Mouse (Mus musculus): ENCODE measurements around the gene Pmepa1. TPM values are rescaled to one million over a fixed set of nuclear protein-coding genes. Genes with fewer than 3 reads are reported as not detected.

Gene Pmepa1
- total RNA-seq, 2 experiments from 2014 or later = 27.1 to 27.4 TPM

GRCm38 (mm10) chr2:173202924-173203689 is 73.2 kb downstream of the Pmepa1 start:
- intact Hi-C loops (cut with DNase I) = no loop called here

GRCm38 (mm10) chr2:173194796-173195195 is 81.5 kb downstream of the Pmepa1 start:
- no peak for DNase-seq
- intact Hi-C loops (cut with DNase I) = no loop called here

More at GRCm38 (mm10) chr2:173202924-173203689, 73.2 kb downstream of the Pmepa1 start:
- no peak for DNase-seq

GRCm38 (mm10) chr2:173187182-173187855 is 89.0 kb downstream of the Pmepa1 start:
- no peak for DNase-seq
- intact Hi-C loops (cut with DNase I) = loop anchor here (5.0 kb wide), 1 partner anchor 1715 kb away; no protein-coding TSS in a partner anchor

- intact Hi-C loops (cut with DNase I) = loop anchor here (1.0 to 5.0 kb wide), 4 partner anchors 267 to 1716 kb away; no protein-coding TSS in a partner anchor
- peak; percentile 87 to 91 for DNase-seq
Measured at GRCm38 (mm10) chr2:173186047-173186943, 90.0 kb downstream of the Pmepa1 start.

GRCm38 (mm10) chr2:173185282-173185681 is 91.1 kb downstream of the Pmepa1 start:
- DNase-seq = no peak
- intact Hi-C loops (cut with DNase I) = loop anchor here (5.0 kb wide), 1 partner anchor 1717 kb away; no protein-coding TSS in a partner anchor

- intact Hi-C loops (cut with DNase I) = loop anchor here (1.0 to 5.0 kb wide), 3 partner anchors 19 to 1718 kb away; no protein-coding TSS in a partner anchor
- DNase-seq = no peak
Measured at GRCm38 (mm10) chr2:173184475-173185080, 91.8 kb downstream of the Pmepa1 start.

GRCm38 (mm10) chr2:173183836-173184460 is 92.4 kb downstream of the Pmepa1 start:
- peak; percentile 66 to 79 for DNase-seq

GRCm38 (mm10) chr2:173183311-173183710 is 93.0 kb downstream of the Pmepa1 start:
- DNase-seq = no peak
- intact Hi-C loops (cut with DNase I) = no loop called here

More at GRCm38 (mm10) chr2:173183836-173184460, 92.4 kb downstream of the Pmepa1 start:
- intact Hi-C loops (cut with DNase I) = loop anchor here (1.0 kb wide), 2 partner anchors 19 to 77 kb away; no protein-coding TSS in a partner anchor

GRCm38 (mm10) chr2:173182796-173183195 is 93.5 kb downstream of the Pmepa1 start:
- no peak for DNase-seq
- intact Hi-C loops (cut with DNase I) = no loop called here

GRCm38 (mm10) chr2:173181901-173182300 is 94.4 kb downstream of the Pmepa1 start:
- intact Hi-C loops (cut with DNase I) = no loop called here
- no peak for DNase-seq

- intact Hi-C loops (cut with DNase I) = no loop called here
- DNase-seq = no peak
Measured at GRCm38 (mm10) chr2:173181486-173181885, 94.8 kb downstream of the Pmepa1 start.

- intact Hi-C loops (cut with DNase I) = no loop called here
Measured at GRCm38 (mm10) chr2:173180721-173181388, 95.5 kb downstream of the Pmepa1 start.

GRCm38 (mm10) chr2:173180026-173180425 is 96.3 kb downstream of the Pmepa1 start:
- intact Hi-C loops (cut with DNase I) = no loop called here

More at GRCm38 (mm10) chr2:173180721-173181388, 95.5 kb downstream of the Pmepa1 start:
- DNase-seq = no peak

GRCm38 (mm10) chr2:173179046-173179445 is 97.3 kb downstream of the Pmepa1 start:
- intact Hi-C loops (cut with DNase I) = no loop called here

More at GRCm38 (mm10) chr2:173180026-173180425, 96.3 kb downstream of the Pmepa1 start:
- no peak for DNase-seq

GRCm38 (mm10) chr2:173177951-173178350 is 98.4 kb downstream of the Pmepa1 start:
- intact Hi-C loops (cut with DNase I) = no loop called here
- no peak for DNase-seq

More at GRCm38 (mm10) chr2:173179046-173179445, 97.3 kb downstream of the Pmepa1 start:
- DNase-seq = no peak

GRCm38 (mm10) chr2:173177481-173177880 is 98.9 kb downstream of the Pmepa1 start:
- no peak for DNase-seq
- intact Hi-C loops (cut with DNase I) = no loop called here

- no peak for DNase-seq
Measured at GRCm38 (mm10) chr2:173175703-173176102, 100.6 kb downstream of the Pmepa1 start.

GRCm38 (mm10) chr2:173174569-173174968 is 101.8 kb downstream of the Pmepa1 start:
- intact Hi-C loops (cut with DNase I) = no loop called here
- DNase-seq = no peak

More at GRCm38 (mm10) chr2:173175703-173176102, 100.6 kb downstream of the Pmepa1 start:
- intact Hi-C loops (cut with DNase I) = no loop called here
